Mouse (Mus musculus) adrenal gland, postnatal 25 days (tissue): ENCODE data around the gene Kif1b. TPM values are rescaled to one million over a fixed set of nuclear protein-coding genes. Genes with fewer than 3 reads are reported as not detected.

Source experiments
- DNase-seq: peaks from one replicate; pipeline ENCODE4 v3.0.0; 2021; ENCODE audit warnings: mixed read lengths
- long read RNA-seq: library from polyadenylated mRNA; stranded (forward); transcript quantifications from one replicate; pipeline ENCODE4 v2.0.0, GENCODE M21; 2021
- total RNA-seq: library from RNA; stranded (reverse); gene quantifications from 2 replicates; pipeline ENCODE4 v1.2.3, GENCODE M21; 2021

Gene Kif1b
- total RNA-seq: 182 and 199 TPM in 2 replicates
- long read RNA-seq, full-length matches to known transcripts: 25 of 56 reads
- long read RNA-seq, partial matches to known transcripts: 9 of 56 reads
- long read RNA-seq, other reads (novel, unspliced or antisense): 22 of 56 reads

GRCm38 (mm10) chr4:149307596-149308490 is at the start of gene Kif1b:
Gene Kif1b, minus strand, starts transcription at chr4:149307693.
- DNase-seq: peak; percentile 99

- no peak for DNase-seq
These were observed 47.2 kb upstream of the Kif1b start for GRCm38 (mm10) chr4:149354671-149355070.

GRCm38 (mm10) chr4:149351596-149352150 is 44.2 kb upstream of the Kif1b start:
- peak; percentile 61 for DNase-seq

- DNase-seq: no peak
These were observed 41.5 kb upstream of the Kif1b start for GRCm38 (mm10) chr4:149348963-149349362.

DNA sequence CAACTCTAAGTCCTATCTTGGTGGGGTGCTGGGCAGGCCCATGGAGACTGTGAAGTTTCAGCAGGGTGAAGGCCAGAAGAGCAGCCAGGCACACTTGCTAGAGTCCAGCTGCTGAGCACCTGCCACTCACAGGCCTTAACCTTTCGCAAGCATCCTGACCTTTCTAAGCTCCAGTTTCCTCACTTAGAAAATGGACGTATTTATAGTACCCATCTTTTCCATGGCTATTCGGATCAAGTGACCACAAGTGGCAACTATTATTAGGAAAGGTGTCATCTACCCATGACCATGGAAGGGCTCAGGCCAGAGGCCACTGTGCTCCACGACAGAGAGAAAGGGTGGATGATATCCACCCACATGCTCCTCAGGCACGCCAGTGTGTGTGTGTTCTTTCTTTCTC is 38.4 kb upstream of the Kif1b start:
- no peak for DNase-seq

- DNase-seq: no peak
These were observed 36.8 kb upstream of the Kif1b start for GRCm38 (mm10) chr4:149344311-149344710.

DNA sequence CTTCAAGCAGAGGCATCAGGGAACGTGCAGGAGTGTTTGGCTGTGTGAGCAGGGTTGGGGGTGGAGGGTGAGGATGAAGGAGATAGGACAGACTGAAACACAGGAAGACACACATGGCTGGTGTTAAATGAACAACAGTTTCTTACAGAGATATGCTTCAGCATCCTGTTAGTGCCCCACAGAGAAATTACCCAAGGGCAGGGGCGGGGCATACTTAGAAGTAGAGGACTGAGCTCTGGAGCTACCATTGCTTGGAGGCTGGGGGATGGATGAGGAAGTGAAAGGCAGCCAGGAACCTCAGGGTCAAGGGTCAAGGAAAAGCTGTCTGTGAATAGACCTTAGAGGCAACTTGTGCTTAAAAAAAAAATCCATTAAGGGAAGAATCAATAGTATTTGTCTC is 33.2 kb upstream of the Kif1b start:
- no peak for DNase-seq

GRCm38 (mm10) chr4:149339426-149340214 is 32.1 kb upstream of the Kif1b start:
- no peak for DNase-seq

DNA sequence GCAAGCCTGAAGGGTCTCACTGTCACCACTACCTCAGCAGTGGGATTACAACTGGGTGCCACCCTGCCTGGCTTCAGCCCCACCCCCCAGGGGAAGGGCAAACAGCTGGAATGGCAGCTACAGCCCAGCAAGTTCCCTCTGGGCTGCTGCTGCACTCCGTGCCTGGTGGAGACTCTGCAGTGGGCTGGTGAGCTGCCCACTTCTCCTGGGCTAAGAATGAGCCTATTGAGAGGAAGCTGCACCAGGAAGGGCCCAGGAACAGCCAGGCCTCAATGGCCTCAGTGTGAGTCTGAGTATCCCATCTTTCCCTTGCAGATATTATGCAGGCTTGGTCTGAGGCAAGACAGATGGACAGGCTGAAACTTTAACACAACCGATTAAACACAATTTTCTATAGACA is 30.6 kb upstream of the Kif1b start:
- no peak for DNase-seq

DNA sequence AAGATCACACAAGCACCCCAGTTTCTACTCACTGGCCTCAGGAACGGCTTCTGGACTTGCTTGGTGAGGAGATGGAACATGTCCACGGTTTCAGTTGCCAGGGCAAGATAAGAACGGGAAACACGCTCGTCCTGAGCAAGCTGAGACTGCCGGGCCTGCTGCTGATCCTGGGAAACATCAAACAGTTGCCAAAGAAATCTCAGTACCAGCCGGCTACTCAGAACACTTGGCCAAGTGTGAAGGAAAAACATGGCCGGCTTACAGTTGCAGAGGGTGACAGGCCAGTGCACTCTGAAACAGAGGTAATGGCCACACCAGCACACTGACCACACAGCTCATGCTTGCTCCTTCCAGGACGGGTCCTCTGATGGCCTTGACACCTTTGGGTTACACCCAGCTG is 29.9 kb upstream of the Kif1b start:
- no peak for DNase-seq

DNA sequence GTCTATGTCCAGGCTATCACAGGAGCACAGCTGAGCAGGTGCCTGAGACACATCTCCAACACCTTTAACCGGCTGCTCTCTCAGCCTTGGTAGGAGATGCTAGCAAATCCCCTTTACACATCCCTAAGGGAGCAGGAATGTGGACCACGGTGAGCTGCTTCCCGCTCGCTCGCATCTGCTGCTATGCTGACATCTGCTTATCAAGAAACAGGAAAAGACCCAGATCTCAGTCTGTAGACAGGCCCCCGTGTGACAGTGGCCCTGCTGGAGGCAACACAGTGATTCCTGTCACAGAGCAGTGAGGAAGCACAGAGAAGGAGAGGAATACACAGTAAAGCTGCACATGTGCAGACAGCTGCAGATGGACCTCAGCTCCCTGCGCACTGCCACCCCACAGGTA is 28.8 kb upstream of the Kif1b start:
- no peak for DNase-seq

DNA sequence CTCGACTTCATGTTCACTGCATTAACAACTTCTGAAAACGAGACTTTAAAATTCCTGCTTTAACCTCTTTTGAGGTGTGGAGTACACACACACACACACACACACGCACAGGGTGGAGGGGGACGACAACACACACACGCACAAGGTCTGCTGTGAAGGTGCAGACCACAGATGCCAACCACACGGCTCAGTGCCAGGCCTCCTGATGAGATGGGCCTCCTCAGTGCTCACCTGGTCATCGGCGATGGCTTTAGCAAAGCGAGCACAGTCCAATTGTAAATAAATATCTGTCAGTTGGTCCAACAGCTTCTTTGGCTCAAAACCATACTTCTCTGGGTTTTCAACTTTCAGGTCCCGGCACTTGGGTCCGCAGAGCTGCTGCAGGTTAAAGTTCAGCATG is 27.4 kb upstream of the Kif1b start:
- no peak for DNase-seq

GRCm38 (mm10) chr4:149332726-149333125 is 25.2 kb upstream of the Kif1b start:
- DNase-seq: no peak

DNA sequence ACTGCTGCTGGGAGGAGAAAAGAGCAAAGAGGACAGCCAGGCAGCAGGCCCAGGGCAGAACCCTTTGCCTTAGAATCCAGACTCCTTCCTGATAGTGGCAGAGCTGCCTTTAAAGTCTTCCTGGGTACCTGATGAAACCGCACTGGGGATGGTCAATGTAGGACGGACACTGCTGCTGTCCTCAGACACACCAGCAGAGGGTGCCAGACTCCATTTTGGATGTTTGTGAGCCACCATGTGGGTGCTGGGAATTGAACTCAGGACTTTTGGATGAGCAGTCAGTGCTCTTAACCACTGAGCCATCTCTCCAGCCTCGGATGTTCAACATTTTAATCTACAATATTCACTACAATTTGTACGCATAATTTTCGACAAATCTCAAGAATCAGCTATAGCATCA is 23.0 kb upstream of the Kif1b start:
- no peak for DNase-seq

GRCm38 (mm10) chr4:149328735-149329134 is 21.2 kb upstream of the Kif1b start:
- no peak for DNase-seq

DNA sequence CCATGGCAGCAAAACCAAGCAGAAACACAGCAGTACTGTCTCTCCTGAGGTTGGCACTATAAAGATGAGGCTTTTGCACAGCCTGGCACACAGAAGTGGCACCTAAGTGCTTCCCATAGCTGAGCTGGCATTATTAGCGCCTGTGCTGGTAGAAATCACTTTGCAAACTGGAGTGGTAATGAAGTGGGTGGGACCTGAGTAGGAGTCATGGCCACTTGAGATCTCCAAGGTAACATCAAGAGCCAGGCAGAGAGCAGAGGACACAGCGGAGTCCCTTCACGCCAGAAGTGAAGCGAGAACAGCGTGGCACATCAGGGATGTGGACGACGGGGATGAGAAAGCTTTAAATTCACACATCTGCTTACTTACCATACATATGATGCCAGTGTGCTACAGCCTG is 19.8 kb upstream of the Kif1b start:
- DNase-seq: no peak

DNA sequence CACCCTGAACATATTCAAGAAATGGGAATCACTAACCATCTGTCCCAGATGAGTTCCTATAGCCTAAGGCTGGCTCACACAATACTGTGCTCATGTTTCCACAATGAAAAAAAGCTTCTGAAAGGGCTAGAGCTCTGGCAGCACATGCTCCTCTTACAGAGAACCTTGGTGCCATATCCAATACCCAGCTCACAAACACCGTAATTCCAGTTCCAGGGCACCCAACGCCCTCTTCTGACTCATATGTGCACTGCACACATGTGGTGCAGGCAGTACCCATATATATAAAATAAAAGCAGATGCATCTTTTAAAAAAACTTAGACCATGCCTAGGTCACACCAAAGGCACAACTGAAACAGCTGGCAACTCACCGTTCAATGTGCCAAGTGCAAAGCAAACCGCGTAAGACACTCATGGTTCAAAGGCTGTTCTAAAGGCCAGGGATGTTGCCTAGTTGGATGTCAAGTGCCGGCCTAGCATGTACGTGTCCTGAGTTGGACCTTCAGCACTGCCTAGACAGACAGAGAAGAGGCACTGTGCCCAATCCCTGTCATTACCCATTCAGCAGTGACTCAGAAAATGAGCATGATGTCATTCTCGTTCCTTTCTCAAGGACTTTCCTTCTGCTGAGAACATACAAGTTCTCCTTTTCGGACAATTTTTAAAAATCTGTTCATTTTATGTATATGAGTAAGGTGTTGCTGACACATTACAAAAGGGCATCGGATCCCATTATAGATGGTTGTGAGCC is 18.1 kb upstream of the Kif1b start:
- DNase-seq: peak; percentile 55

GRCm38 (mm10) chr4:149323730-149324129 is 16.2 kb upstream of the Kif1b start:
- DNase-seq: no peak

GRCm38 (mm10) chr4:149322718-149323117 is 15.2 kb upstream of the Kif1b start:
- DNase-seq: no peak

- DNase-seq: no peak
These were observed 14.8 kb upstream of the Kif1b start for GRCm38 (mm10) chr4:149322286-149322685.

DNA sequence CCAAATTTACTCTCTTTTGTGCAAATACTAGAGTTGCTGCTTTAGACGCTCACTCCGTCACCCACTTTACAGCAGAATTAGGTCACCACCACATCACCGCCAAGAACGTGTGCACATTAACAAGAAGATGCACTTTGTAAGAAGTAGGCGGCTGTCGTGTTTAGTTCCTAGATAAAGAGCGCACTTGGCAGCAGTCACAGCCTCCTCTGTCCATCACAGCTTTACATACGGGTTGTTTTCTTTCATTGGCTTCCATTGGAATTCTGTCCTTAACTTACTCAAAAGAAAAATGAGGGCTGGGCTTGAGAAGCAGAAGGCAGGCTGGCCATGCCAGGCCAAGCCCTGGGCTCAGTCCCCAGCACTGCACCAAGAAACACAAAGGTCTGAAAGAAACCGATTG is 11.6 kb upstream of the Kif1b start:
- no peak for DNase-seq

GRCm38 (mm10) chr4:149317387-149317786 is 9.9 kb upstream of the Kif1b start:
- no peak for DNase-seq
